Mouse (Mus musculus) brain, embryonic 14.5 days (tissue): ENCODE results near the gene Slc7a6.
"Not testable (repeated sequence)": the region's sequence is repeated elsewhere in the genome, so short reads cannot be mapped to it uniquely, and the experiment has no call there.

Source experiments
- CTCF ChIP-seq: fragments of 200-500 bp; IDR thresholded peaks from 2 replicates; pipeline ENCODE4 v1.5.1; 2012; ENCODE audit warnings: inconsistent platforms, mild to moderate bottlenecking, moderate library complexity, borderline replicate concordance; ENCODE audit not compliant: insufficient read depth, insufficient read length; ENCODE audit errors: extremely low read depth
- POLR2A ChIP-seq: fragments of 200-500 bp; IDR thresholded peaks from 2 replicates; pipeline ENCODE4 v1.6.1; 2012; ENCODE audit warnings: mild to moderate bottlenecking, inconsistent platforms, borderline replicate concordance; ENCODE audit not compliant: poor library complexity, insufficient read depth, insufficient read length, severe bottlenecking; ENCODE audit errors: extremely low read depth

GRCm38 (mm10) chr8:106199596-106199995, 30.9 kb downstream of the Slc7a6 start:
- TF ChIP-seq CTCF, POLR2A: not testable (repeated sequence)
